Mouse (Mus musculus) heart, embryonic 14.5 days (tissue): ENCODE results near the gene Klhl40. TPM values are rescaled to one million over a fixed set of nuclear protein-coding genes. Genes with fewer than 3 reads are reported as not detected.

Experiments
- ATAC-seq: fragments of 200-750 bp; cut with Nextera tagmentation; 2 replicates; pipeline ENCODE4 v1.8.0; 2017; ENCODE audit warnings: low read depth, moderate TSS enrichment; ENCODE audit not compliant: insufficient number of reproducible peaks, insufficient read depth, low FRiP score
- H3K27ac ChIP-seq, 2 experiments: fragments of 200-500 bp in 1 of 2; fragments of 300-500 bp in 1 of 2; sonication (generic) in 1 of 2; replicated peaks in 1 of 2; 2 replicates each; pipeline ENCODE4 v1.5.1; 2012 to 2014; ENCODE audit warnings: low read depth in 2 of 2, low read length in 2 of 2, control low read depth in 1 of 2, mild to moderate bottlenecking in 1 of 2, mixed read lengths in 1 of 2; ENCODE audit not compliant: control insufficient read depth in 1 of 2, insufficient read depth in 1 of 2
- H3K27me3 ChIP-seq: fragments of 300-500 bp; sonication (generic); 2 replicates; pipeline ENCODE4 v1.6.1; 2014; ENCODE audit warnings: mild to moderate bottlenecking, low read length, control low read depth; ENCODE audit not compliant: control insufficient read depth, insufficient read depth
- H3K36me3 ChIP-seq: fragments of 300-500 bp; sonication (generic); 2 replicates; pipeline ENCODE4 v1.6.1; 2014; ENCODE audit warnings: mild to moderate bottlenecking, control low read depth, low read length, mixed read lengths; ENCODE audit not compliant: control insufficient read depth, insufficient read depth
- H3K4me1 ChIP-seq, 2 experiments: fragments of 200-500 bp in 1 of 2; fragments of 300-500 bp in 1 of 2; sonication (generic) in 1 of 2; 2 replicates each; pipeline ENCODE4 v1.6.1; 2012 to 2014; ENCODE audit warnings: low read length in 2 of 2, control low read depth in 1 of 2, mixed read lengths in 1 of 2; ENCODE audit not compliant: control insufficient read depth in 2 of 2, insufficient read depth in 2 of 2
- H3K4me2 ChIP-seq: fragments of 300-500 bp; sonication (generic); 2 replicates; pipeline ENCODE4 v1.6.1; 2014; ENCODE audit warnings: mild to moderate bottlenecking, low read length
- H3K4me3 ChIP-seq, 2 experiments: fragments of 200-500 bp in 1 of 2; fragments of 300-500 bp in 1 of 2; sonication (generic) in 1 of 2; 2 replicates each; pipeline ENCODE4 v1.5.1; 2012 to 2014; ENCODE audit warnings: low read length in 2 of 2, mild to moderate bottlenecking in 2 of 2, control low read depth in 1 of 2, low read depth in 1 of 2, moderate library complexity in 1 of 2; ENCODE audit not compliant: control insufficient read depth in 1 of 2, insufficient read depth in 1 of 2
- H3K9ac ChIP-seq: fragments of 300-500 bp; sonication (generic); 2 replicates; pipeline ENCODE4 v1.6.1; 2014; ENCODE audit warnings: mild to moderate bottlenecking, low read length
- H3K9me3 ChIP-seq: fragments of 300-500 bp; sonication (generic); 2 replicates; pipeline ENCODE4 v1.6.1; 2016; ENCODE audit warnings: low read length, control low read depth; ENCODE audit not compliant: control insufficient read depth
- WGBS: fragments of 180-500 bp; shearing (Covaris S2); extraction: QIAGEN DNeasy Blood & Tissue Kit; methylation state at CpG from one replicate; pipeline ENCODE4 v1.1.7; 2014; 5-methylcytosine and 5-hydroxymethylcytosine counted together
- polyA plus RNA-seq: library from polyadenylated mRNA; unstranded; fragments of >200 nt; fragmentation: Nextera tagmentation; extraction: Ambion mirVana; gene quantifications from 2 replicates; pipeline ENCODE4 v1.2.1, GENCODE M21; 2014

Gene Klhl40
- polyA plus RNA-seq, 1 experiment from 2014 or later: 3.6 TPM

DNA sequence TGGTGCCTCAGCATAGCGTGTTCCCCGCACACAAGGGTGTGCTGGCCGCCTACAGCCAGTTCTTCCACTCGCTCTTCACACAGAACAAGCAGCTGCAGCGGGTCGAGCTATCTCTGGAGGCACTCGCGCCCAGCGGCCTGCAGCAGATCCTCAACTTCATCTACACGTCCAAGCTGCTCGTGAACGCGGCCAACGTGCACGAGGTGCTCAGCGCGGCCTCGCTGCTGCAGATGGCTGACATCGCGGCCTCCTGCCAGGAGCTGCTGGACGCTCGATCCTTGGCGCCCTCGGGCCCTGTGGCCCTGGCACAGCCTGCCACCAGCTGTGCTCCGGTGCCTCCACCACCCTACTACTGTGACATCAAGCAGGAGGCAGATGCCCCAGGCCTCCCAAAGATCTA is 14.6 kb upstream of the Klhl40 start:
- 84% methylated on average over 25 of the region's 25 CpGs for WGBS
- no peaks in the 10 kb centered on the region for H3K27me3 ChIP-seq
- H3K4me2 ChIP-seq: no peak overlapping the region
- no peak overlapping the region for H3K9ac ChIP-seq
- ATAC-seq: no peak
- no peaks in the 10 kb centered on the region for H3K9me3 ChIP-seq
- H3K27ac ChIP-seq: no peak overlapping the region
- no peak overlapping the region for H3K4me3 ChIP-seq
- H3K36me3 ChIP-seq: peaks cover 56% of the 10 kb centered on the region
- H3K4me1 ChIP-seq: peaks cover 15 to 30% of the 10 kb centered on the region in 2 experiments

DNA sequence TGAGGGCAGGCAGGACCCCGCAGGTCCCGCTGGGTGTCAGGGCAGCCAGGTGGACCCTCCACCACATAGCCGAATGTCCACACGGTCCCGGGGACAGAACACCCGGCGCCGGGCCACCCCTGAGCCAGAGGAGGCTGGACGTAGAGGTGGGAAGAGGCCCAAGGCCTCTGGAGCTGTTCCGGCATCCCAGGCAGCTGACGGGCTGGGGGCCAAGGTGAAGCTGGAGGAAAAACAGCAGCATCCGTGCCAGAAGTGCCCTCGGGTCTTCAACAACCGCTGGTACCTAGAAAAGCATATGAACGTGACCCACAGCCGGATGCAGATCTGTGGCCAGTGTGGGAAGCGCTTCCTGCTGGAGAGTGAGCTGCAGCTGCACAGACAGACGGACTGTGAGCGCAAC is 13.7 kb upstream of the Klhl40 start:
- ATAC-seq: no peak
- Histone ChIP-seq H3K4me1 (peaks cover 11 to 21% of the 10 kb centered on the region in 2 experiments), H3K9ac (no peak overlapping the region), H3K27ac (no peak overlapping the region), H3K4me2 (no peak overlapping the region), H3K36me3 (peaks cover 65% of the 10 kb centered on the region), H3K27me3 (no peaks in the 10 kb centered on the region), H3K4me3 (no peak overlapping the region), H3K9me3 (no peaks in the 10 kb centered on the region)
- 87% methylated on average over 19 of the region's 19 CpGs for WGBS

DNA sequence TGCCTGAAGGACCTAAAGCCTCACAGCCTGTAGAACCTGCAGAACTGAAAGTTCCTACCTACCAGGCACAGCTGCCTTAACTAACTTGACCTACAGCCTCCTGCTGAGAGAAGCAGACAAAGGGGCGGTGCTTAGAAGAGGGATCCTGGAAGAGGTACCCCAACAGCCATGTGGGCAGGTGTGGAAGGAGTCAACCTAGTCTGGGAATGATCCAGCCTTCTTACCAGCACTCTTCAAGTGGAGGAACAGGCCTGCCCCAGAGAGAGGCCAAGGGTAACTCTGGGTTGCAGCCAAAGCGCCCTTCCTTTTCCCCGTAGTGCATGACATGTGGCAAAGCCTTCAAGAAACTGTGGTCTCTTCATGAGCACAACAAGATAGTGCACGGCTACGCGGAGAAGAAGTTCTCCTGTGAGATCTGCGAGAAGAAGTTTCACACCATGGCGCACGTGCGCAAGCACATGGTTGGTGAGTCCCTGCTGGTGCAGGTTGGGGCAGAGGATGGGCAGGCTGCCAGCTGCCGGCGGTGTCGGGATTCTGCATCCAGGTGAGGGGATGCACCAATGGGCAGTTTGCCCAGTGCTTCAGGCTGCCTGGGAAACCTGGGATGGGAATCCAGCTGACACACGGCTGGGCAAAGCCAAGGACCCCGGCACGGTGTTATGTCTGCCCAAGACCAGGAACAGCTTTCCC is 12.1 kb upstream of the Klhl40 start:
- no peak overlapping the region for H3K9ac ChIP-seq
- no peak overlapping the region for H3K4me3 ChIP-seq
- no peak overlapping the region for H3K4me2 ChIP-seq
- no peaks in the 10 kb centered on the region for H3K27me3 ChIP-seq
- peaks cover 8 to 18% of the 10 kb centered on the region in 2 experiments for H3K4me1 ChIP-seq
- H3K9me3 ChIP-seq: no peaks in the 10 kb centered on the region
- WGBS: 88% methylated on average over 16 of the region's 16 CpGs
- ATAC-seq: no peak
- H3K36me3 ChIP-seq: peaks cover 75% of the 10 kb centered on the region
- no peak overlapping the region for H3K27ac ChIP-seq

DNA sequence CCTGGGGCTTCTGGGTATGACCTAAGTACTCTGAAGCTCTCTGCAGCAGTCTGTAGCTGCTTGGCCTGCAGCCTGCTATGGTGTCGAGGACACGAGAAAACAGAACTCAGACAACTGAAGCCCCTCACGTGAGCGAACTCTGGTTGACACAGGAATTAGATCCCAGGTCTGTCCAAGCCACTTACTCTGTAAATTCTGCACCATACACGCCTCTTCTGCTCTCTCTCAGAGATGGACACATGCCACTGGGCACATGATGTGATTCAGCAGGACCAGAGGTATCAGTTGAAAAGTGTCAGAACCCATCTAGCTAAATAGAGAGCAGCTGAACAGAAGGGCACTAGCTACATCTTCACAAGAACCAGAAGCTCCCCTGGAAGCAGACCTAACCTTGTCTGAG is 5.0 kb upstream of the Klhl40 start:
- peaks cover 15 to 20% of the 10 kb centered on the region in 2 experiments for H3K4me1 ChIP-seq
- no peak for ATAC-seq
- H3K36me3 ChIP-seq: peaks cover 23% of the 10 kb centered on the region
- WGBS: 58% methylated on average over 5 of the region's 5 CpGs
- H3K27ac ChIP-seq: no peak overlapping the region
- no peaks in the 10 kb centered on the region for H3K9me3 ChIP-seq
- H3K27me3 ChIP-seq: peaks cover 17% of the 10 kb centered on the region; the same call in 1 of the 2 replicates
- H3K9ac ChIP-seq: no peak overlapping the region
- H3K4me2 ChIP-seq: no peak overlapping the region
- H3K4me3 ChIP-seq: no peak overlapping the region

DNA sequence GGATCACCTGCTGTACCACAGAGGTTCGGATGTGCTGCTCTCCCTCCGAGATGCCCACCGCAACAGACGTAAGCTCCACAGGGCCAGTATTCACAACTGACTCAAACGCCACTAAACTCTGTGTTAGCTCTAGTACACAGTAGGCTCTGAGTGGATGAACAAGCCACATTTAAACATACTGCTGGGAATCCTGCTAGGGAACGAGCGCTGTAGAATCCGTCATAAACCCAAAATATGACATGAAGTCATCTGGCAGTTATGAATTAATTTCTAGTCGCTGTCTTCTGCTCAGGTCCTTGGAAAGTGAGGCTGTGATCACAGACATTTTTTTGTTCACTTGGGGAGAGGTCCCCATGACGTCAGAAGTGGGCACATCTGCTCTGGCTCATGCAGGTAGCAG is 1.5 kb upstream of the Klhl40 start:
- H3K4me3 ChIP-seq: no peak overlapping the region
- H3K4me2 ChIP-seq: peak overlapping the region; percentile 76
- H3K27me3 ChIP-seq: peaks cover 38% of the 10 kb centered on the region
- H3K9me3 ChIP-seq: no peaks in the 10 kb centered on the region
- no peaks in the 10 kb centered on the region for H3K36me3 ChIP-seq
- peak overlapping the region; percentile 35 to 56; a peak in 2 of 4 replicates for H3K27ac ChIP-seq
- H3K9ac ChIP-seq: no peak overlapping the region; the same call in 1 of the 2 replicates
- ATAC-seq: no peak
- H3K4me1 ChIP-seq: peaks cover 25 to 31% of the 10 kb centered on the region in 2 experiments
- WGBS: 76% methylated on average over 10 of the region's 10 CpGs

DNA sequence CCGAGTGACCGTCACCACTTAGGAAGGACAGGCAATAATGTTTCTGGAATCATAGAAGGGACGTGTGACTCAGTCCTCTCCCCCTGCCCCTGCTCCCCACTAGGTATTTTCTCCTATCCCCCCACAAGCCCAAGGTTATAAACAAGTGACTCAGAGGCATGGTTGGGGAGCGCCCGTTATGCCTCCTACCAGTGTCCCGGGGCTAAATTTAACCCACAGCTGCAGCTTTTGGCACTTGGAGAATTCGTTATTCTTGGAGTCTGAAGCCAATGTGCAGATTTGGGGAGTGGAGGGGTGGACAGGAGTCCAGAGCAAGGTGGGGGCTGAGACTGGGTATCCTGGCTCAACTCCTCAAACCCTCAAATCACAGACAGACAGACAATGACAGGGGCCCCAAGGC is 896 bp upstream of the Klhl40 start:
- no peak overlapping the region for H3K4me3 ChIP-seq
- no peaks in the 10 kb centered on the region for H3K9me3 ChIP-seq
- H3K4me2 ChIP-seq: peak overlapping the region; percentile 76
- no peak for ATAC-seq
- H3K27me3 ChIP-seq: peaks cover 38% of the 10 kb centered on the region
- peak overlapping the region; percentile 35 to 56; a peak in 3 of 4 replicates for H3K27ac ChIP-seq
- WGBS: 47% methylated on average over 7 of the region's 7 CpGs
- no peak overlapping the region; the same call in 1 of the 2 replicates for H3K9ac ChIP-seq
- H3K4me1 ChIP-seq: peaks cover 25 to 31% of the 10 kb centered on the region in 2 experiments
- H3K36me3 ChIP-seq: no peaks in the 10 kb centered on the region

DNA sequence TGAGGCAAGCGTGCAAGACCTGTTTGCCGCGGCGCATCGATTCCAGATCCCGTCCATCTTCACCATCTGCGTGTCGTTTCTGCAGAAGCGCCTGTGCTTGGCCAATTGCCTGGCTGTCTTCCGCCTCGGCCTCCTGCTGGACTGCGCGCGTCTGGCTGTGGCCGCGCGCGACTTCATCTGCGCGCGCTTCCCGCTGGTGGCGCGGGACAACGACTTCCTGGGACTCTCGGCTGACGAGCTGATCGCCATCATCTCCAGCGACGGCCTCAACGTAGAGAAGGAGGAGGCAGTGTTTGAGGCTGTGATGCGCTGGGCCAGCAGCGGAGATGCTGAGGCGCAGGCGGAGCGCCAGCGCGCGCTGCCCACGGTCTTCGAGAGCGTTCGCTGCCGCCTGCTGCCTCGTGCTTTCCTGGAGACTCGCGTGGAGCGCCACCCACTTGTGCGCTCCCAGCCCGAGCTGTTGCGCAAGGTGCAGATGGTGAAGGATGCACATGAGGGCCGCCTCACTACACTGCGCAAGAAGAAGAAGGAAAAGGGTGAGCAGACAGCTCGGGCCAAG is 738 bp downstream of the Klhl40 start:
- no peak for ATAC-seq
- no peak overlapping the region for H3K27ac ChIP-seq
- peaks cover 25 to 31% of the 10 kb centered on the region in 2 experiments for H3K4me1 ChIP-seq
- WGBS: 11% methylated on average over 54 of the region's 54 CpGs
- peak overlapping the region; percentile 23 to 38 for H3K4me3 ChIP-seq
- H3K27me3 ChIP-seq: peaks cover 38% of the 10 kb centered on the region
- H3K36me3 ChIP-seq: no peaks in the 10 kb centered on the region
- peak overlapping the region; percentile 18; the same call in 1 of the 2 replicates for H3K9ac ChIP-seq
- peak overlapping the region; percentile 76 for H3K4me2 ChIP-seq
- H3K9me3 ChIP-seq: no peaks in the 10 kb centered on the region
